Mouse (Mus musculus): ENCODE measurements around the gene Chrm5. TPM values are rescaled to one million over a fixed set of nuclear protein-coding genes. Genes with fewer than 3 reads are reported as not detected.

Gene Chrm5
- total and polyA plus RNA-seq, 3 experiments = not detected

DNA sequence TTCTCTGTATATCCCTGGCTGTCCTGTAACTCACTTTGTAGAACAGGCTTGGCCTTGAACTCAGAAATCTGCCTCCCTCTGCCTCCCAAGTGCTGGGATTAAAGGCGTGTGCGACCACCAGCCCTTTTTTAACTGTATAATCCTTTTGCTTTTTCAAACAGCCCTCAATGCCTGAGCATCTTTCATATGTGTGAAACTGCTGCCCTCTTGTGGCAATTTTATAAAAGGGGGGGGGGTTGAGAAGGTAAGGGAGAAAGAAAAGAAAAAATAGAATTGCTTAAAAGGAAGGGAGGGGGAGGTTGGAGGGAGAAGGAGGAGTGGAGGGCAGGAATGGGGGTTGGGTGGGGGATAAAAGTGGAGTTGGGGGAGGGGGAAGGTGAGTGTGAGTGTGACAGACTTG is 995 bp upstream of the Chrm5 start (continued):
- no peak for TF ChIP-seq UBTF (IDR thresholded peaks at IDR 0.05; ENCODE audit: borderline replicate concordance, insufficient read depth, low read depth, low read length)
- no peak for TF ChIP-seq POLR2AphosphoS2 (IDR thresholded peaks at IDR 0.05; ENCODE audit: low read length)
- no peak for TF ChIP-seq ZMIZ1 (IDR thresholded peaks at IDR 0.05; ENCODE audit: low read depth, low read length)
- peak; percentile 75 for TF ChIP-seq ZNF384 (IDR thresholded peaks at IDR 0.05; ENCODE audit: low read depth, low read length)
- TF ChIP-seq NELFE (IDR thresholded peaks at IDR 0.05; ENCODE audit: low read depth, low read length) = no peak
- TF ChIP-seq ZKSCAN1 (IDR thresholded peaks at IDR 0.05; ENCODE audit: low read depth, low read length) = no peak
- no peak for TF ChIP-seq KAT2A (conservative IDR thresholded peaks at IDR 0.05; ENCODE audit: low read depth, low read length)
- TF ChIP-seq MAZ (IDR thresholded peaks at IDR 0.05; ENCODE audit: low read depth, low read length) = peak; percentile 98
- no peak for TF ChIP-seq E2F4 (IDR thresholded peaks at IDR 0.05; ENCODE audit: borderline replicate concordance, low read depth, low read length)

DNA sequence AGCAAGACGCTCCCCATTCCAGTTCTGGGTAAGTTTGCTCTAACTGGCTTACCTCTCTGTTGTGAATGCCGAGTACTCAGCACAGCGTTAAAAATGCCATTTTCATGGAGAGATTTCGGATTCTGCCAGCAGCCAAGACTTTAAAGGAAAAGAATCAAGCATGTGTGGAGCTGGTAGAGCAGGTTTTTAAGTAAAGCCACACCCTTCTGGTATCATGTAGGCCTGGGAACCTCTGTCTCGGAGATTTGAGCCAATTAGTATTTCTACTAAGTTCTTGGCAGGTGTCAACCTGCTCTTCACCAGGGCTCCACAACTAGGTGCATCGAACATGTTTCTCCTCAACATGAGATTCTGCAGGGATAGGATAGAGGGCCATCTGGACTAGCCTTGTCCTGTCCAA is 4.0 kb downstream of the Chrm5 start:
- no peaks in the 10 kb centered on the region for H3K9me3 ChIP-seq (replicated peaks; ENCODE audit: insufficient read depth, low read length)
- H3K79me2 ChIP-seq (ENCODE audit: control insufficient read depth, insufficient read depth, low read length, poor library complexity) = no peaks in the 10 kb centered on the region
- no peaks in the 10 kb centered on the region for H3K4me1 ChIP-seq (ENCODE audit: control insufficient read depth in 1 of 2, insufficient read depth in 2 of 2, low read length in 2 of 2)
- no peak for TF ChIP-seq RAD21 (IDR thresholded peaks at IDR 0.05; ENCODE audit: low read depth, low read length)
- H3K36me3 ChIP-seq (ENCODE audit: control insufficient read depth in 1 of 2, insufficient read depth in 2 of 2, low read length in 2 of 2) = no peaks in the 10 kb centered on the region
- no peak for DNase-seq (ENCODE audit: low read depth, low spot score)
- no peak overlapping the region for H3K9ac ChIP-seq (ENCODE audit: control insufficient read depth, low read depth, low read length, poor library complexity, severe bottlenecking)
- no peaks in the 10 kb centered on the region; a peak in 1 of 4 replicates for H3K27me3 ChIP-seq (ENCODE audit: control insufficient read depth in 1 of 2, insufficient read depth in 2 of 2, low read length in 2 of 2)
- H3K4me3 ChIP-seq (ENCODE audit: control insufficient read depth in 1 of 2, insufficient read depth in 1 of 2, low read depth in 2 of 2, low read length in 2 of 2) = no peak overlapping the region
- H3K27ac ChIP-seq (ENCODE audit: control insufficient read depth, low read depth, low read length) = no peak overlapping the region

DNA sequence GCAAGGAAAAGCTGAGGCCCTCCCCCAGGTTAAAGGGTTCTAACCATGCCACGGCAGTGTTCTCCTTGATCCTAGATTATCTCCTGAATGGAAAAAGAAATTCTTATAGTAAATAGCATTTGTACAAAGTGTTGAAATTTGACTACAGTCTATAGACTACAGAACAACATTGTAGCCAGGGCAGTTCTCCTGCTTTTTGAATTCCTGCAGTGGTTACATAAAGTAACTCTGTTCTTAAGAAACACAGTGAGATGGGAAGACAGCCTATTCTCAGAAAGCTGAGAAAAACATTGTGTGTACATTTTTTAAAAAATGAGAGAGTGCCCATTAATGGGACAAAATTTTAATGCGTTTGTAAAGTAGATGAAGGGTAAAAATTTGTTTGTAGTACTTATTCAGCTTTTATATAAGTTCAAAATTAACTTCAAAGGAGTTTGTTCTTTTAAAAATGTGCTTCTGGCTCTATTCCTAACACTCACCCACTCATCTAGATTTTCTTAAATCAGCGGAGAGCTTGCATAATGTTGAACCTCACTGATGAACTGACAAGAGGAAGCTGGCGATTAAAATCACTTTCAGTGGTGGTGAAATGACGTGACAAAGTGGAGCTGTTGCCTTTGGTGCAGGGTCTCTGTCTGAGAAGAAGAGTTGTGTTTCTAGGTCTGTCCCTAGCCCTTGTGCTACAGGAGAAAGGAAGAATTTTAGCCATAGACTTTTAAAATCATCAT is 5.4 kb downstream of the Chrm5 start:
- DNase-seq (ENCODE audit: low read depth, low spot score) = no peak
- no peak overlapping the region for H3K9ac ChIP-seq (ENCODE audit: control insufficient read depth, low read depth, low read length, poor library complexity, severe bottlenecking)
- H3K36me3 ChIP-seq (ENCODE audit: control insufficient read depth in 1 of 2, insufficient read depth in 2 of 2, low read length in 2 of 2) = no peaks in the 10 kb centered on the region
- no peaks in the 10 kb centered on the region; a peak in 1 of 4 replicates for H3K27me3 ChIP-seq (ENCODE audit: control insufficient read depth in 1 of 2, insufficient read depth in 2 of 2, low read length in 2 of 2)
- TF ChIP-seq ZKSCAN1 (IDR thresholded peaks at IDR 0.05; ENCODE audit: low read depth, low read length) = no peak
- no peak for TF ChIP-seq MYC (IDR thresholded peaks at IDR 0.05; ENCODE audit: low read depth, low read length)
- TF ChIP-seq E2F4 (IDR thresholded peaks at IDR 0.05; ENCODE audit: borderline replicate concordance, low read depth, low read length) = no peak
- H3K27ac ChIP-seq (ENCODE audit: control insufficient read depth, low read depth, low read length) = no peak overlapping the region
- no peak overlapping the region for H3K4me3 ChIP-seq (ENCODE audit: control insufficient read depth in 1 of 2, insufficient read depth in 1 of 2, low read depth in 2 of 2, low read length in 2 of 2)
- H3K79me2 ChIP-seq (ENCODE audit: control insufficient read depth, insufficient read depth, low read length, poor library complexity) = no peaks in the 10 kb centered on the region
- H3K4me1 ChIP-seq (ENCODE audit: control insufficient read depth in 1 of 2, insufficient read depth in 2 of 2, low read length in 2 of 2) = no peaks in the 10 kb centered on the region
- no peaks in the 10 kb centered on the region for H3K9me3 ChIP-seq (replicated peaks; ENCODE audit: insufficient read depth, low read length)

DNA sequence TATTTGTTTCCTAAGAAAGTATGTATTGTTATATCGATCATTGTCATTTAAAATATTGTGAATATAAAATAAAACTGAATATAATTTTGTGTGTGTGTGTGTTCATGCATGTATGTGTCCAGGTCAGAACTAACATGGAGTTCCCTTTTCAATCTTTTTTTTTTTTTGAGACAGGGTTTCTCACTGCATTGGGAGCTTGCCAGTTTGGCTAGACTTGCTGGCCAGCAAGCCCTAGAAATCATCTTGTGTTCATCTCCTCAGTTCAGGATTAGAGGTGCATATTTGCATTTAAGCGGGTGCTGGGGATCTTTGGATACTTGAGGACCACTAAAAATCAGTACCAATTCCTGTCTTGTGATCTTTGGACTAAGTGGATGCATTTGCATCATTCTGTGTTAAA is 8.5 kb downstream of the Chrm5 start:
- Histone ChIP-seq H3K9ac (ENCODE audit: control insufficient read depth, low read depth, low read length, poor library complexity, severe bottlenecking) (no peak overlapping the region), H3K27ac (ENCODE audit: control insufficient read depth, low read depth, low read length) (no peak overlapping the region), H3K27me3 (ENCODE audit: control insufficient read depth in 1 of 2, insufficient read depth in 2 of 2, low read length in 2 of 2) (no peaks in the 10 kb centered on the region; a peak in 1 of 4 replicates), H3K36me3 (ENCODE audit: control insufficient read depth in 1 of 2, insufficient read depth in 2 of 2, low read length in 2 of 2) (peaks cover 0 to 8% of the 10 kb centered on the region in 2 experiments; a peak in 2 of 4 replicates), H3K4me1 (ENCODE audit: control insufficient read depth in 1 of 2, insufficient read depth in 2 of 2, low read length in 2 of 2) (no peaks in the 10 kb centered on the region), H3K79me2 (ENCODE audit: control insufficient read depth, insufficient read depth, low read length, poor library complexity) (no peaks in the 10 kb centered on the region), H3K4me3 (ENCODE audit: control insufficient read depth in 1 of 2, insufficient read depth in 1 of 2, low read depth in 2 of 2, low read length in 2 of 2) (no peak overlapping the region), H3K9me3 (replicated peaks; ENCODE audit: insufficient read depth, low read length) (no peaks in the 10 kb centered on the region)
- DNase-seq (ENCODE audit: low read depth, low spot score) = no peak
- TF ChIP-seq MAFK (IDR thresholded peaks at IDR 0.05; ENCODE audit: borderline replicate concordance, low read depth, low read length) = no peak
- TF ChIP-seq TCF12 (IDR thresholded peaks at IDR 0.05; ENCODE audit: low read depth, low read length) = no peak
- no peak for TF ChIP-seq EP300 (IDR thresholded peaks at IDR 0.05; ENCODE audit: low read depth in 1 of 2, low read length in 2 of 2)
- TF ChIP-seq POLR2AphosphoS2 (IDR thresholded peaks at IDR 0.05; ENCODE audit: low read length) = no peak
- no peak for TF ChIP-seq MEF2A (IDR thresholded peaks at IDR 0.05; ENCODE audit: extremely low read depth, insufficient replicate concordance, low read depth, low read length, poor library complexity, severe bottlenecking)
- no peak for TF ChIP-seq CHD1 (IDR thresholded peaks at IDR 0.05; ENCODE audit: low read depth, low read length)
- TF ChIP-seq USF2 (IDR thresholded peaks at IDR 0.05; ENCODE audit: borderline replicate concordance in 1 of 2, insufficient read depth in 1 of 2, low read depth in 1 of 2, low read length in 2 of 2) = no peak
- TF ChIP-seq MYC (IDR thresholded peaks at IDR 0.05; ENCODE audit: low read depth, low read length) = no peak
- TF ChIP-seq ETS1 (IDR thresholded peaks at IDR 0.05; ENCODE audit: low read depth, low read length) = no peak
- no peak for TF ChIP-seq CHD2 (IDR thresholded peaks at IDR 0.05; ENCODE audit: low read length)
- no peak for TF ChIP-seq KAT2A (conservative IDR thresholded peaks at IDR 0.05; ENCODE audit: low read depth, low read length)
- no peak for TF ChIP-seq NELFE (IDR thresholded peaks at IDR 0.05; ENCODE audit: low read depth, low read length)
- TF ChIP-seq JUND (IDR thresholded peaks at IDR 0.05; ENCODE audit: low read depth, low read length) = no peak
- TF ChIP-seq RCOR1 (IDR thresholded peaks at IDR 0.05; ENCODE audit: low read depth, low read length) = no peak
- TF ChIP-seq RAD21 (IDR thresholded peaks at IDR 0.05; ENCODE audit: low read depth, low read length) = no peak
- no peak for TF ChIP-seq ZNF384 (IDR thresholded peaks at IDR 0.05; ENCODE audit: low read depth, low read length)
